Mouse (Mus musculus): ENCODE results near the gene Hs3st6. TPM values are rescaled to one million over a fixed set of nuclear protein-coding genes. Genes with fewer than 3 reads are reported as not detected.

Hs3st6 gene
- polyA plus RNA-seq, 1 experiment from 2014 or later = 0.18 TPM

GRCm38 (mm10) chr17:24800524-24800923 is 47.7 kb downstream of the Hs3st6 start:
- H3K36me3 ChIP-seq (ENCODE audit: control insufficient read depth, insufficient read depth, low read length) = no peaks in the 10 kb centered on the region
- H3K9me3 ChIP-seq (ENCODE audit: control insufficient read depth, low read length) = no peaks in the 10 kb centered on the region
- peaks cover 10% of the 10 kb centered on the region for H3K27me3 ChIP-seq (ENCODE audit: control insufficient read depth, insufficient read depth, low read length)
- no peak overlapping the region for H3K9ac ChIP-seq (ENCODE audit: low read length)
- 63% methylated on average over 3 of the region's 3 CpGs for WGBS
- H3K4me2 ChIP-seq (ENCODE audit: low read length) = no peak overlapping the region
- ATAC-seq (ENCODE audit: insufficient number of reproducible peaks, insufficient read depth, low FRiP score, low read depth) = no peak
- 0 out of 4 replicates have a peak, but pooled peaks cover 0 to 3% of the 10 kb centered on the region in 2 experiments for H3K4me1 ChIP-seq (ENCODE audit: control insufficient read depth in 2 of 2, insufficient read depth in 2 of 2, low read length in 2 of 2)
- no peak overlapping the region for H3K27ac ChIP-seq (replicated peaks in 1 of 2; ENCODE audit: control insufficient read depth in 1 of 2, insufficient read depth in 1 of 2, low read depth in 2 of 2, low read length in 2 of 2)
- no peak overlapping the region for H3K4me3 ChIP-seq (ENCODE audit: control insufficient read depth in 1 of 2, insufficient read depth in 1 of 2, low read depth in 1 of 2, low read length in 2 of 2)

- peak within 1 kb of the TSS; percentile 75 for H3K9ac ChIP-seq (ENCODE audit: low read length)
- H3K4me1 ChIP-seq (ENCODE audit: control insufficient read depth in 2 of 2, insufficient read depth in 2 of 2, low read length in 2 of 2) = 0 out of 4 replicates have a peak, but pooled peaks cover 0 to 3% of the 10 kb centered on the region in 2 experiments
- ATAC-seq (ENCODE audit: insufficient number of reproducible peaks, insufficient read depth, low FRiP score, low read depth) = peak; percentile 80
- H3K27ac ChIP-seq (replicated peaks in 1 of 2; ENCODE audit: control insufficient read depth in 1 of 2, insufficient read depth in 1 of 2, low read depth in 2 of 2, low read length in 2 of 2) = no peak within 1 kb of the TSS
- no peaks in the 10 kb centered on the region for H3K36me3 ChIP-seq (ENCODE audit: control insufficient read depth, insufficient read depth, low read length)
- peak within 1 kb of the TSS; percentile 59 to 74 for H3K4me3 ChIP-seq (ENCODE audit: control insufficient read depth in 1 of 2, insufficient read depth in 1 of 2, low read depth in 1 of 2, low read length in 2 of 2)
- peak within 1 kb of the TSS; percentile 97 for H3K4me2 ChIP-seq (ENCODE audit: low read length)
- no peaks in the 10 kb centered on the region for H3K9me3 ChIP-seq (ENCODE audit: control insufficient read depth, low read length)
- WGBS = under 1% methylated on average over 68 of the region's 71 CpGs
- peaks cover 26% of the 10 kb centered on the region for H3K27me3 ChIP-seq (ENCODE audit: control insufficient read depth, insufficient read depth, low read length)
Observed at GRCm38 (mm10) chr17:24803952-24804951, 51.5 kb downstream of the Hs3st6 start, which contains the start of gene Meiob. Gene Meiob (plus strand): TSS chr17:24804289.

Other genes starting within 250 kb of the Hs3st6 start
- 68.8 and 74.4 TPM in 2 replicates for gene Traf7, start 225.1 kb upstream of the Hs3st6 start, polyA plus RNA-seq (2014; fragmentation: Nextera tagmentation; extraction: Ambion mirVana)
- gene Rab26, start 218.8 kb upstream of the Hs3st6 start, polyA plus RNA-seq (2014; fragmentation: Nextera tagmentation; extraction: Ambion mirVana) = 1.7 and 1.9 TPM in 2 replicates
- gene Pkd1, start 203.2 kb upstream of the Hs3st6 start, polyA plus RNA-seq (2014; fragmentation: Nextera tagmentation; extraction: Ambion mirVana) = 16.8 and 18.0 TPM in 2 replicates
- 49.1 and 51.1 TPM in 2 replicates for gene Tsc2, start 120.4 kb upstream of the Hs3st6 start, polyA plus RNA-seq (2014; fragmentation: Nextera tagmentation; extraction: Ambion mirVana)
- gene Nthl1, start 120.3 kb upstream of the Hs3st6 start, polyA plus RNA-seq (2014; fragmentation: Nextera tagmentation; extraction: Ambion mirVana) = 7.3 and 7.7 TPM in 2 replicates
- gene Slc9a3r2, start 102.7 kb upstream of the Hs3st6 start, polyA plus RNA-seq (2014; fragmentation: Nextera tagmentation; extraction: Ambion mirVana) = 59.6 and 60.9 TPM in 2 replicates
- not detected in 2 replicates for gene Npw, start 94.5 kb upstream of the Hs3st6 start, polyA plus RNA-seq (2014; fragmentation: Nextera tagmentation; extraction: Ambion mirVana)
- gene Zfp598, start 83.3 kb upstream of the Hs3st6 start, polyA plus RNA-seq (2014; fragmentation: Nextera tagmentation; extraction: Ambion mirVana) = 18.4 and 19.4 TPM in 2 replicates
- 0.42 and 0.69 TPM in 2 replicates for gene Syngr3, start 63.0 kb upstream of the Hs3st6 start, polyA plus RNA-seq (2014; fragmentation: Nextera tagmentation; extraction: Ambion mirVana)
- 29.3 and 29.7 TPM in 2 replicates for gene Gfer, start 56.8 kb upstream of the Hs3st6 start, polyA plus RNA-seq (2014; fragmentation: Nextera tagmentation; extraction: Ambion mirVana)
- gene Noxo1, start 56.8 kb upstream of the Hs3st6 start, polyA plus RNA-seq (2014; fragmentation: Nextera tagmentation; extraction: Ambion mirVana) = 0.68 and 1.1 TPM in 2 replicates
- gene Tbl3, start 45.3 kb upstream of the Hs3st6 start, polyA plus RNA-seq (2014; fragmentation: Nextera tagmentation; extraction: Ambion mirVana) = 39.2 and 40.2 TPM in 2 replicates
- gene Rnf151, start 34.9 kb upstream of the Hs3st6 start, polyA plus RNA-seq (2014; fragmentation: Nextera tagmentation; extraction: Ambion mirVana) = not detected in 2 replicates
- 919 and 1,010 TPM in 2 replicates for gene Rps2, start 34.9 kb upstream of the Hs3st6 start, polyA plus RNA-seq (2014; fragmentation: Nextera tagmentation; extraction: Ambion mirVana)
- 556 and 564 TPM in 2 replicates for gene Ndufb10, start 28.5 kb upstream of the Hs3st6 start, polyA plus RNA-seq (2014; fragmentation: Nextera tagmentation; extraction: Ambion mirVana)
- 1.3 and 1.7 TPM in 2 replicates for gene Rpl3l, start 25.2 kb upstream of the Hs3st6 start, polyA plus RNA-seq (2014; fragmentation: Nextera tagmentation; extraction: Ambion mirVana)
- gene Msrb1, start 16.3 kb upstream of the Hs3st6 start, polyA plus RNA-seq (2014; fragmentation: Nextera tagmentation; extraction: Ambion mirVana) = 26.8 and 27.2 TPM in 2 replicates
- gene Meiob, start 51.3 kb downstream of the Hs3st6 start, polyA plus RNA-seq (2014; fragmentation: Nextera tagmentation; extraction: Ambion mirVana) = not detected in 2 replicates
- 62.7 and 68.4 TPM in 2 replicates for gene Hagh, start 87.2 kb downstream of the Hs3st6 start, polyA plus RNA-seq (2014; fragmentation: Nextera tagmentation; extraction: Ambion mirVana)
- 46.5 and 47.2 TPM in 2 replicates for gene Fahd1, start 97.4 kb downstream of the Hs3st6 start, polyA plus RNA-seq (2014; fragmentation: Nextera tagmentation; extraction: Ambion mirVana)
- gene Igfals, start 113.0 kb downstream of the Hs3st6 start, polyA plus RNA-seq (2014; fragmentation: Nextera tagmentation; extraction: Ambion mirVana) = not detected in 2 replicates
- 37.8 and 39.8 TPM in 2 replicates for gene Nubp2, start 133.4 kb downstream of the Hs3st6 start, polyA plus RNA-seq (2014; fragmentation: Nextera tagmentation; extraction: Ambion mirVana)
- gene Spsb3, start 133.7 kb downstream of the Hs3st6 start, polyA plus RNA-seq (2014; fragmentation: Nextera tagmentation; extraction: Ambion mirVana) = 26.8 and 28.2 TPM in 2 replicates
- 14.7 and 16.0 TPM in 2 replicates for gene Eme2, start 142.1 kb downstream of the Hs3st6 start, polyA plus RNA-seq (2014; fragmentation: Nextera tagmentation; extraction: Ambion mirVana)
- gene Mrps34, start 142.1 kb downstream of the Hs3st6 start, polyA plus RNA-seq (2014; fragmentation: Nextera tagmentation; extraction: Ambion mirVana) = 82.1 and 82.8 TPM in 2 replicates
- 39.4 and 43.9 TPM in 2 replicates for gene Nme3, start 143.5 kb downstream of the Hs3st6 start, polyA plus RNA-seq (2014; fragmentation: Nextera tagmentation; extraction: Ambion mirVana)
- 27.8 and 31.0 TPM in 2 replicates for gene Mapk8ip3, start 184.0 kb downstream of the Hs3st6 start, polyA plus RNA-seq (2014; fragmentation: Nextera tagmentation; extraction: Ambion mirVana)
- 62.1 and 63.1 TPM in 2 replicates for gene Jpt2, start 207.7 kb downstream of the Hs3st6 start, polyA plus RNA-seq (2014; fragmentation: Nextera tagmentation; extraction: Ambion mirVana)